Mouse (Mus musculus): Measurements from ENCODE around the gene Chad.

DNA sequence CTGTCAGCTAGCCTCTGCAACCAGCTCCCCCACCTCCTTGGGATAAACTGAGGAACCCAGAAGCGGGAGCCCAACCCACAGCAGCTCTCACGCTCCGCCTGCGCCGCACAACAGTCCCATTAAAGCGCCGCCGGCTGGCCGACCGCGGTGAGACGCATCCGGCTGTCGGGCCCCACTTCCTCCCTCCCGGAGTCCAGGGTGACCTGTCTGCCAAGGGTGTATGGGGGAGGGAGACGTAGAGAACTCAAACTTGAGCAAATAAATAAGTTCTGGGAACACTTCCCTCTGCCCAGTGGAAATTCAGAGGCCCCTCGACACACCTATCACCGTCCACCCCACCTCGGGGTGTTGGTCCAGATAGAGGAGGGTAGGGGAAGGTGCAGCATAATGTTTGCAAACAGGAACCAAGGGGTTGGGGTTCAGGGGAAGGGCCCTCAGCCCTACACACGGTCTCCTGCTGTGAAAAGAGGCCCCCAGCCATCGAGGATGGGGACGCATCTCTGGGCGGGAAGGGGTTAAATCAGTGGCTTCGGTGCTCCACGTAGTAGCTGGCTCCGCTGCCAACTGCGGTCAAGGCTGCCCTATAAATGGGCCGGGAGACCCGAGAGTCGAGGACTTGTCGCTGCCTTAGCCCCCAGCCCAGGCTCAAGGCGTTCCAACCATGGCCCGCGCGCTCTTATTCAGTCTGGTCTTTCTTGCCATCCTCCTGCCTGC is at the start of gene Chad:
- no peak for TF ChIP-seq EP300 (IDR thresholded peaks at IDR 0.05)
- TF ChIP-seq CTCF (IDR thresholded peaks at IDR 0.05) = peak; percentile 56
